Mouse (Mus musculus): ENCODE measurements around the gene Adgrd1.

DNA sequence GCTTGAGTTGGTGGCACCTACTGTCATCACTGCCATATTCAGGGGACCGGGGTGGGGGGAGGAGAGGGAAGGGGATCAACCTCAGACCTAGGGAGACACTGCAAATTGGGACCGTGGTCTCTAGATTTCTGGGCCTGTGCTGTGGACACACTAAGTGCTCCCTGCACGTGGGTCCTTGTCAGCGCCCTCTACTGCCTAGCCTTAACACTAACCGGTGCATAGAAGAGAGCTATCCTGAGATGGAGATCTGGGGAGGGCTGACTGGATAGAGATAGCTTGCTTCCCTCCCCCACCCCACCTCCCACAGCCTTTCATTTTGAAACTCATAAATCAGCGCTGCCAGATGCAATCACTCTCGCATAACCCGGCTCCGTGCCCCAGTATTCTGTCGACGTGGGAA lies 139.8 kb downstream of the Adgrd1 start:
- peak; percentile 55 for TF ChIP-seq CTCF (IDR thresholded peaks at IDR 0.05; ENCODE audit: low read depth, low read length)
- TF ChIP-seq POLR2A (IDR thresholded peaks at IDR 0.05; ENCODE audit: insufficient read depth, low read length), result no peak
- no peak for TF ChIP-seq EP300 (IDR thresholded peaks at IDR 0.05; ENCODE audit: insufficient read depth, low read depth, low read length)

Measured in ES-Bruce4 (cell line).